Mouse (Mus musculus) spleen, adult 2 months (tissue): Measurements from ENCODE around the gene Pcif1. TPM values are rescaled to one million over a fixed set of nuclear protein-coding genes. Genes with fewer than 3 reads are reported as not detected.

ENCODE experiments used
- DNase-seq, 2 experiments: peaks; one replicate each; pipeline versions ENCODE4 v3.0.0 to v3.0.0-alpha.2; 2012 to 2021; ENCODE audit warnings: low spot score in 2 of 2, low read depth in 1 of 2
- H3K27ac ChIP-seq: fragments of 200-500 bp; 2 replicates; pipeline ENCODE4 v1.5.1; 2012; ENCODE audit warnings: low read length, inconsistent platforms; ENCODE audit not compliant: insufficient read depth
- H3K27me3 ChIP-seq: fragments of 200-500 bp; 2 replicates; pipeline ENCODE4 v1.6.1; 2012; ENCODE audit warnings: mild to moderate bottlenecking, moderate library complexity, low read length, inconsistent platforms; ENCODE audit not compliant: control insufficient read depth, insufficient read depth
- H3K36me3 ChIP-seq: fragments of 200-500 bp; 2 replicates; pipeline ENCODE4 v1.6.1; 2012; ENCODE audit warnings: mild to moderate bottlenecking, low read length, inconsistent platforms; ENCODE audit not compliant: control insufficient read depth, insufficient read depth
- H3K4me1 ChIP-seq: fragments of 200-500 bp; 2 replicates; pipeline ENCODE4 v1.6.1; 2011; ENCODE audit warnings: inconsistent platforms; ENCODE audit not compliant: control insufficient read depth, insufficient read depth, insufficient read length
- H3K4me3 ChIP-seq: fragments of 200-500 bp; 2 replicates; pipeline ENCODE4 v1.5.1; 2011; ENCODE audit warnings: mild to moderate bottlenecking, inconsistent platforms; ENCODE audit not compliant: insufficient read depth, insufficient read length; ENCODE audit errors: extremely low read depth
- CTCF ChIP-seq: fragments of 200-500 bp; IDR thresholded peaks from 2 replicates; pipeline ENCODE4 v1.5.1; 2011; ENCODE audit warnings: mild to moderate bottlenecking, inconsistent platforms; ENCODE audit not compliant: insufficient read depth, insufficient read length, insufficient replicate concordance; ENCODE audit errors: extremely low read depth
- POLR2A ChIP-seq: fragments of 200-500 bp; IDR thresholded peaks from 2 replicates; pipeline ENCODE4 v1.6.1; 2011; ENCODE audit warnings: low read depth, low read length, inconsistent platforms
- WGBS: fragments of 180-500 bp; shearing (Covaris S2); methylation state at CpG from one replicate; pipeline ENCODE4 v1.1.7; 2018; 5-methylcytosine and 5-hydroxymethylcytosine counted together
- polyA plus RNA-seq: library from polyadenylated mRNA; depleted of rRNA; stranded (reverse); fragments of >200 nt; gene quantifications from 2 replicates; pipeline ENCODE4 v1.2.3, GENCODE M21; 2012

Gene Pcif1
- polyA plus RNA-seq, 1 experiment: 33.2 TPM

DNA sequence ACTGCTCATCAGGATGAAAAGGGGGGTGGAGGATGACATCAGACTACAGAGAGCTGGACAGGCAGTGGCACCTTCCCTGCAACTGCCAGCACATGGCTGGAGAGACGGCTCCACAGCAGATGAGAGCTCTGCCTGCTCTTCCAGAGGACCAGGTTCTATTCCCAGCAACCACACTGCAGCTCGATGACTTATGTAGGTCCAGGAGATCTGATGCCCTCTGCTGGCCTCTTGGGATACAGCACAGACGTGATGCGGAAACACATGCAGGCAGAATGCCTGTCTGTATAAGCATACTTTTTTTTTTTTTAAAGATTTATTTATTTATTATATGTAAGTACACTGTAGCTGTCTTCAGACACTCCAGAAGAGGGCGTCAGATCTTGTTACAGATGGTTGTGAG lies 39.2 kb downstream of the Pcif1 start:
- H3K4me3 ChIP-seq: no peak overlapping the region
- H3K4me1 ChIP-seq: peaks cover 12% of the 10 kb centered on the region; the same call in 1 of the 2 replicates
- no peak overlapping the region for H3K27ac ChIP-seq
- DNase-seq: peak in 1 of 2 experiments; percentile 44
- TF ChIP-seq CTCF (peak; percentile 48; the same call in 1 of the 2 replicates), POLR2A (no peak)
- WGBS: 79% methylated on average over 5 of the region's 5 CpGs
- H3K36me3 ChIP-seq: no peaks in the 10 kb centered on the region
- no peaks in the 10 kb centered on the region for H3K27me3 ChIP-seq

DNA sequence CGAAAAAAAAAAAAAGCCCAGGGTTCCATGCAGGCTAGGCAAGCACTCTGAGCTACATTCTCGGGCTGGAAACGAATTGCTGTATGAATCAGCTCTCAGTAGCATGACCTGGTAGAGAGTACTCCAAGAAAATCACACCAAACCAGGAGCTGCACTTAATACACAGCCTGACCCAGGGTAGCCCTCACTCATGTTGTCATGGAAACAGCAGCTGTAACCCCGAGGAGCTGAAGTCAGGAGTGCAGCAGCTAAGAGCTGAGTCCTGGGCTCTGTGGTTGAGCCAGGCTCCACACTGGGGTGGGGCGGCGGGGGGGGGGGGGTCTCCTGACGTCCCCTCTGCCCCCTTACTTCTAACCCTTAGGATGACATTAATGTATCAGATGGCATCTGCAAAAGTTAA lies 42.9 kb downstream of the Pcif1 start:
- no peak overlapping the region for H3K27ac ChIP-seq
- H3K36me3 ChIP-seq: no peaks in the 10 kb centered on the region
- TF ChIP-seq CTCF: no peak
- no peak for TF ChIP-seq POLR2A
- DNase-seq: no peak
- H3K4me1 ChIP-seq: peaks cover 4% of the 10 kb centered on the region; the same call in 1 of the 2 replicates
- H3K27me3 ChIP-seq: no peaks in the 10 kb centered on the region
- no peak overlapping the region for H3K4me3 ChIP-seq
- 75% methylated on average over 7 of the region's 7 CpGs for WGBS

DNA sequence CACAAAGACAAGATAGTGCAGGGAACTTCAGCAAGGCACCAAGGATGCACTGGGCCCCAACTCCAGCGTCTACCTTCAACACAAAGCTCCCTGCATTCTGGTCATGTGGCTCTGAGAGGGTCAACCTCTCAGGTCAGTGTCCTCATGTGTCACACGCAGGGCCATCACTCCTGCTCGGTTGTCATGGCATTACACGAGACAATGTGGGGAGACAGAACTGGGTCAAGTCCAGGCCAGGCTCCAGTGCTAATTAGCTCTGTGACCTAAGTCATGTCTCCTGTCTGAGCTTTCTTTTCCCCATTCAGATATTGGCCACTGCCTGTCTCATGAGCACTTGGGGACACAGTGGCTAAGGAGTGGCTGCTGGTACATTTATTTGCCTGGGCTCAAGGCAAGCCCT lies 44.2 kb downstream of the Pcif1 start:
- no peaks in the 10 kb centered on the region for H3K36me3 ChIP-seq
- no peak for TF ChIP-seq CTCF
- no peak for TF ChIP-seq POLR2A

DNA sequence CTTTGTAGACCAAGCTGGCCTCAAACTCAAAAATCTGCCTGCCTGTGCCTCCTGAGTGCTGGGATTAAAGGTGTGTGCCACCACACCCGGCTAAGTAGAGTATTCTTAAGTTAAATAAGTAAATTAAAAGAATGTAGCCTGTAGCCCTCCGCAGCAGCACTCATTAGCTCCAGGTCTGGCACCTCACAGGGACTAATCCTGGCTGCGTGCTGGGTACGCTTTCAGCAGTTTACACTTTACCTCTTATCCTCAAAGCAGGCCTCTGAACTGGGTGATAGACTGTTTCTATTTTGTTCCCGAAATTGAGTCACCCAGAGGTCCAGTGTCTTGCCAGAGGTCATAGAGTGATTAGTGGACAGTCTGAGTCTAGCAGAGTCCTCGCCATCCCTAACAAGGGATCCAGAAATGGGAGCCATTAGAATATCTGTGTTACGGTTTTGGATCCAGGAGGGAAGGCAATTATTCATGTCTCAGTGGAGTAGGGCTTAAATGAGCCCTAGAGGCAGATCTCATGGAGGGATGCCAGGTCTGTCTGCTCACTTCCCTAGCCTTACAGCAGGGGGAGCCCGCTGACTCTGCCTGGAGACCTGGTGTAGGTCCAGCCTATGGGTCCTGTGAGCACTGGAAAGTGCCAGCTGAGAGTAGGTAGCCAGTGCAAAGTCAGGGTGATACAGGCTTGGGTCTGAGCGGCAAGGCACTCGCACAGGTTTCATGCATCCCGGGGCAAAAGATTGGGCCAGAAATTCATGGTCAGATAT lies 45.2 kb downstream of the Pcif1 start:
- Histone ChIP-seq H3K27ac (no peak overlapping the region), H3K4me1 (no peaks in the 10 kb centered on the region), H3K4me3 (no peak overlapping the region), H3K27me3 (no peaks in the 10 kb centered on the region), H3K36me3 (no peaks in the 10 kb centered on the region)
- WGBS: 47% methylated on average over 11 of the region's 11 CpGs
- TF ChIP-seq CTCF: peak; percentile 90; the same call in 1 of the 2 replicates
- no peak for TF ChIP-seq POLR2A
- DNase-seq: peak; percentile 45 to 88

More for the DNA sequence above, 44.2 kb downstream of the Pcif1 start:
- WGBS: 87% methylated on average over 4 of the region's 4 CpGs
- Histone ChIP-seq H3K4me3 (no peak overlapping the region), H3K27ac (no peak overlapping the region), H3K27me3 (no peaks in the 10 kb centered on the region), H3K4me1 (no peaks in the 10 kb centered on the region; the same call in 1 of the 2 replicates)
- no peak for DNase-seq

- no peak overlapping the region for H3K4me3 ChIP-seq
- TF ChIP-seq CTCF (no peak), POLR2A (no peak)
- H3K27me3 ChIP-seq: peaks cover 3% of the 10 kb centered on the region
- H3K36me3 ChIP-seq: no peaks in the 10 kb centered on the region
- WGBS: 61% methylated on average over 11 of the region's 11 CpGs
- H3K4me1 ChIP-seq: no peaks in the 10 kb centered on the region
- no peak overlapping the region for H3K27ac ChIP-seq
- no peak for DNase-seq
Observed at GRCm38 (mm10) chr2:164930706-164931581, 51.8 kb downstream of the Pcif1 start.

DNA sequence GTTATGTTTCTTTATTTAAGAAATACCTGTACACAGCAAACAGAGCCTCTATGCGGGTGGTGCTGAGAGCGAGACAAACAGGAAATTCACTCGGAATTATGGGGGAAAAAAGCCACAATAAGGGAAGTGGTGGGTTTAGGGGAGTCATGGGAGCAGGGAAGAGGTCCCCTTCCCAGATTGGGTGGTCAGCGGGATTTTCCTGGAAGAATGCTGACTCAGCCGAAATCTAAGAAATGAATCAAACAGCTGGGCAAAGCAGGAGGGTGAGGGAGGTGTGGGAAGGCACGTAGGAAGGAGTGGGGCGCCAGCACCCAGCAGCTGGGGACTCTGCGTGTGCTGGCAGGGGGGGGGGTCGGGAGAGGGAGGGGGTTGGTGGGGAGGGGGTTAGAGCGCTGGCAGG lies 54.4 kb downstream of the Pcif1 start:
- H3K27me3 ChIP-seq: peaks cover 3% of the 10 kb centered on the region
- no peaks in the 10 kb centered on the region for H3K36me3 ChIP-seq
- WGBS: 22% methylated on average over 9 of the region's 10 CpGs
- DNase-seq: no peak
- H3K4me1 ChIP-seq: peaks cover 4% of the 10 kb centered on the region; the same call in 1 of the 2 replicates
- no peak overlapping the region for H3K27ac ChIP-seq
- TF ChIP-seq POLR2A (no peak), CTCF (no peak)
- H3K4me3 ChIP-seq: no peak overlapping the region

GRCm38 (mm10) chr2:164935991-164936390 lies 56.9 kb downstream of the Pcif1 start:
- Histone ChIP-seq H3K4me1 (peaks cover 12% of the 10 kb centered on the region; the same call in 1 of the 2 replicates), H3K4me3 (no peak overlapping the region), H3K27me3 (peaks cover 3% of the 10 kb centered on the region), H3K36me3 (no peaks in the 10 kb centered on the region), H3K27ac (no peak overlapping the region)
- no peak for DNase-seq
- WGBS: 42% methylated on average over 4 of the region's 4 CpGs
- no peak for TF ChIP-seq CTCF
- TF ChIP-seq POLR2A: no peak
